Mouse (Mus musculus): Measurements from ENCODE around the gene Mgst3. TPM values are rescaled to one million over a fixed set of nuclear protein-coding genes. Genes with fewer than 3 reads are reported as not detected.

The Mgst3 gene
- total RNA-seq, 2 experiments from 2014 or later: 36.8 to 43.6 TPM

DNA sequence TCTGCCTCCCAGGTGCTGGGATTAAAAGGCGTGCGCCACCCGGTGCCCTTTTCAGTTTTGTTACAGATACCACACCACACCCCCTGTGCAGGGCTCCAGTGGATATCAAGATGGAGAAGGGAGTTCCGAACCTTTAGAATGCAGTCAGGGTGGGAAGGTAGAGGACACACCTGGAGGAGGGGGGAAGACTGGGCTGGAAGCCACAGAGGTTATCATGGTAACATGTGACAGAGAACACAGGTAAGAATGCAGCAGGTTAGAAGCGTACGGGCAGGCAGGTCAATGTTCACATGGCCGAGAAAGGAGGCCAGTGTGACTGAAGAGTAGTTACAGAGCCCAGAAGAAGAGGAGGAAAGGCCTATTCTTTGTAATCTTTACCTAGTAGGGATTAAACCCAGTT, 4.1 kb downstream of the Mgst3 start:
- ATAC-seq (replicated peaks; ENCODE audit: low FRiP score, low TSS enrichment, poor library complexity, severe bottlenecking): no peak

DNA sequence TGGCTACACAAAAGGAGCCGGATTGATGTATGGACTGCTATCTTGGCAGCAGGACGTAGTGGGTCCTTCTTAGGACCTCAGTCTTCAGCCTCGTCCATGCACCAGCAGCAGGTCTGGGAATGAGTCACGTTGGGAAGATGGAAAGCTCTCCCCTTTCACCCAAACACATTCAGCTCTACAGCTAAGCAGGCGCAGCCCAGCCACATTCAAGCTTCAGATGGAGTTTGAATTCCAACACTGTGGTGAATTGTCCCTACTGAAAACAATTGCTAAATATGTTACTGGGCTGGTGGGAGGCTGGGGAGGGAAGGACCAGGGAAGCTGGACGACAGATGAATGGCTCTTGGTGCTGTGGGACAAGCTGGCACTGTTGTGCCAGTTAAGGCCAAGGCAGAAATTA, 5.1 kb downstream of the Mgst3 start:
- ATAC-seq (replicated peaks; ENCODE audit: low FRiP score, low TSS enrichment, poor library complexity, severe bottlenecking): no peak

DNA sequence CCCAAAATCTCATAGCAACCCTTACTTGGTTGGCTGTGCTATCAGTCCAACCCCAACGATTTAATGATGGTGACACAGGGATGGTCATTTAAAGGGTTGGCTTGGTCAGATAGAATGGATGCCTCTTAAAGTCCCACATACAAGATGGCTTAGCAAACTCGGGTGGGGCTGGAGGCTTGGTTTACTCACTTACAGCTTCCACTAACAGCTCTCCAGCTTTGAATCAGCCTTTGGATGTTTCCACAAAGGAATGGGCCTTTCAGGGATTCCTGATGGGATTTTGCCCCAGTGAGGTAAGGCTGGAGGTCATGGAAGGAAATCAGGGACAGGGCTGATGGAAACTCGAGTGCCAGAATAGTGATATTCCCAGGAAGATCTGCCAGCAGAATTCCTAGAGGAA, 5.8 kb downstream of the Mgst3 start:
- no peak for ATAC-seq (replicated peaks; ENCODE audit: low FRiP score, low TSS enrichment, poor library complexity, severe bottlenecking)

DNA sequence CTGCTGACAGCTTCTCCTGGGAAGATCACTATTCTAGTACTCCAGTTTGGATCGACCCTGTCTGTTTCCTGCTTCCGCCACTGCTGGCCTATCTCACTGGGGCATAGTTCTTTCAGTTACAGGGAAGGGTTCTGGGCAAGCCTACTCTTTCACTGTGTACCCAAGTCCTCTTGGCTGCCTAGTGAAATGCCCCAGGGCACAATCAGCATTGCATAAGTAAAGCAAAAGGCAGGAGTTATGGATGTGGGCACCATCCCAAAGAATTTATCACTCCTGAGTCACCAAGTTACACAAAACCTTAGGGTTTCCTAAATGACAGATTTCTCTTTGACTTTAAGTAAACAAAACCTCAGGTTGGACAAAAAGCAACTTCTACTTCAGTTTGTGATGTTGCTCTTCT, 6.3 kb downstream of the Mgst3 start:
- no peak for ATAC-seq (replicated peaks; ENCODE audit: low FRiP score, low TSS enrichment, poor library complexity, severe bottlenecking)

DNA sequence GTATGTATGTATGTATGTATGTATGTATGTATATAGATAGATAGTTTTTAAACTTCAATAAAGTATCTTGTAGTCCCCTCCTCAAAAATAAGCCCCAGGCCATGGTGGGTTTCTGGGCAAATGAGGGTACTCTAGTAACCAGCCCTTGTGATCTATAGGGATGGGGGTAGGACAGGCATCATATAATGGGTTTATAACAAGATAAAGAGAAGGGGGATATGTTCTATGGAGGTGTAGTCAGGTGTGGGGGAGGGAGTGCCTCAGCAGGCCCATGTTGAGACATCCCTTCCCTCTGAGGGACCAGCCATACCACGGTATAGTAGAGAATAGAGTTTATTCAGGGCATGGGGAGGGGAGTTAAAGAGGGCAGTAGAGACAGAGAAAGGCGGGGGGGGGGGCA, 7.2 kb downstream of the Mgst3 start:
- no peak for ATAC-seq (replicated peaks; ENCODE audit: low FRiP score, low TSS enrichment, poor library complexity, severe bottlenecking)

DNA sequence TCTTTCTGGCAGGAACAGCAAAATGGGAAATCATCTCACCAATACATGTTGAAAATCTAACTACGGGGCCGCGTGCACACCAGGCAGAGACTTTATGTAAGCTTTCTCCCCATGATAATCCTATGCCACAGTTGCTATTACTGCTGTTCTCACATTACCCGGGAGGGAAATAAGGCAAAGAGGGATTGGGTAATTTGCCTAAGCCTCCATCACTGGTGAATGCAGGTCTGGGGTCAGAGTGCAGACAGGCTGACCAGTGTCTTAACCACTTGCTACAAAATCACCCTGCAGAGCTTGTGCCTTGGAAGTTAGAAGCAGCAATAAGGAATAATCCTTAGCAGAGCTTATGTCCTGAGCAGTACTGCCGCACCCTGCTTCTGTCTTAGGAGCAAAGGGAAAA, 8.0 kb downstream of the Mgst3 start:
- ATAC-seq (replicated peaks; ENCODE audit: low FRiP score, low TSS enrichment, poor library complexity, severe bottlenecking): no peak

DNA sequence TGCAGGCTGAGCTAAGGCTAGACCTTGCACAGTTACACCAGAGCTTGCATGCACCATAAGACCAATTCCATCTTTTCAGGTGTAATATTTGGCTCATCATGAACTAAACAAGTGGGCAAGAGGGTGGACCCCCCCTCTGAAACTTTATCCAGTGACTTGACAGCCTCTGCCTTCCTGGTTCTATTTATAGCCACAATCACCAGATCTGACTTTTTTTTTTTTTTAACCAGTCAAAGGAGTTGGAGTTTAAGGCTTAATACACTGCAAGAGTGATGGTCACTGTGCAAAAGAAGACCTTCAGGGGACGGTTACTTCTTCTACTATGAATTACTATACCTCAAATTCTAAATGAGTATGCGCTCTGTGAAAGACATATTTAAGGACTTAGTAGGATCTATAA, 8.4 kb downstream of the Mgst3 start:
- ATAC-seq (replicated peaks; ENCODE audit: low FRiP score, low TSS enrichment, poor library complexity, severe bottlenecking): no peak

DNA sequence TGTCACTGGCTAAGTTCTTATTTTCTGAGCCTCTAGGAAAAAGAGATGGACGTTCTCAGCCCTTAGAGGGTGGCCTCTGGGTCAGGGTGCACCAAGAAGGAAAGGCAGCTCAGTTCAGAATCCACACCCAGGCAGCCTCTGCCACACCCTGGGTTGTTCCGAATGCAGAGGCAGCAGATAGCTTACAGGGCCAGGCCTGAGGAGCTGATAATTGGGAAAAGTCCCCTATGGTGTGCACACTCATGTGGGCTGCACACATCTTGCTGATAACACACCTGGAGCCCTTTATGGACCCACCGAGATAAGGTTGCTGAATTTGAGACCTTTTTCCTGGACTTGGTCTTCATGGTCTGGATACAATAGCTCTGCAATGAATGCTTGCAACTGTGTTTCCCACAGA, 9.5 kb downstream of the Mgst3 start:
- peak; percentile 94 for ATAC-seq (replicated peaks; ENCODE audit: low FRiP score, low TSS enrichment, poor library complexity, severe bottlenecking)

DNA sequence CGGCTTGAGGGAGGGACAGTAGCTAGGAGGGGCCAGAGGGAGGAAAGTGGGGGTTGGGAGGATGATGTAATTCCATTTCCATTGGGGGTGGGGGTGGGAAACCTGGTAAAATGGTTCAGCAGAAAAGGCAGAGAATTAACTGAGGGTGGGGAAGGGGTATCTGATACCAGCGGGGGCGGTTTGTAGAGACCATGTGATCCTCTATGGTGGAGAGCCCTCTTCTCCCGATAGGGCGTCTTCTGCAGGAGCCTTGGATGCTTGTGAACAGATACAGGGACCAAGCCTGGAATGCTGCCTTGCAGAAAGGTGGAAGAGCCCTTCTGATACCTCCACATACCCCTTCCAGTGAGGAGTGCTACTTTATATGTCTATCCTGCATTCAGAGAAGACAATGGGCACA, 10.5 kb downstream of the Mgst3 start:
- no peak for ATAC-seq (replicated peaks; ENCODE audit: low FRiP score, low TSS enrichment, poor library complexity, severe bottlenecking)

DNA sequence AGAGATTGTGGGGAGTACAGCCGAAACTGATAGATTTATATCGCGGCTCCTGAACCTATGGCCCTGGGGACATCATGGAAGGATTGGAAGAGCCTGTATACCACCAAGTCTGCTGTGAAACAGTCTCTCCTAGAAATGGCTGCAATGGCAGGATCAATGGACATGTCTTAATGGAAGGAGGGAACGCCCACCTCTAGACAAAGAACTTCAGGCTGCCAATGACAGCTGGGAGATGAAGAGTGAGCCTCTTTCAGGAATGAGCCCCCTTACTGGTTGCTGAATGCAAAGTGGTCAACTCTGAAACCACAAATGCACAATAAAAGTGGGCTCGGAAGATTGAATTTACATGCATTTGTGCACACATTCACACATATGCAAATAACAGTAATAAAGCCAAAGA, 10.9 kb downstream of the Mgst3 start:
- ATAC-seq (replicated peaks; ENCODE audit: low FRiP score, low TSS enrichment, poor library complexity, severe bottlenecking): no peak

DNA sequence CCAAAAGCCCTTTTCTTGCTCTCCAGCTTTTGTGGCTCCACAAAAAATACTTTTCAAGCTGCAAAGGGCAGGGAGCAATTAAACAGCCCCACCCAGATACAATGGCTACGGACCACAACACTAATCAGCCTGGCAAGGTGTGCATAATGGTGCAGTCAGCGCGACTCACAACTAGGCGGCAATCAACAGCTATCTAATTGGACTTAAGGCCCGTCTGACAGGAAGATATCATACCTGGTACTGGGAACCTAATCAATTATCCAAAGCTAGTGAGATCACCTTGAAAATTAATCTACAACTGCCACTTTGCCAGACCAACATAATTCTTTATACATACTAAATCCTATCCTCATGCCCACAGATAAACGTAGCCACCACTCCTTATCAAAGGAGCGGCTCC, 11.3 kb downstream of the Mgst3 start:
- ATAC-seq (replicated peaks; ENCODE audit: low FRiP score, low TSS enrichment, poor library complexity, severe bottlenecking): 0 out of 2 replicates have a peak, but pooled peaks have one; percentile 20

DNA sequence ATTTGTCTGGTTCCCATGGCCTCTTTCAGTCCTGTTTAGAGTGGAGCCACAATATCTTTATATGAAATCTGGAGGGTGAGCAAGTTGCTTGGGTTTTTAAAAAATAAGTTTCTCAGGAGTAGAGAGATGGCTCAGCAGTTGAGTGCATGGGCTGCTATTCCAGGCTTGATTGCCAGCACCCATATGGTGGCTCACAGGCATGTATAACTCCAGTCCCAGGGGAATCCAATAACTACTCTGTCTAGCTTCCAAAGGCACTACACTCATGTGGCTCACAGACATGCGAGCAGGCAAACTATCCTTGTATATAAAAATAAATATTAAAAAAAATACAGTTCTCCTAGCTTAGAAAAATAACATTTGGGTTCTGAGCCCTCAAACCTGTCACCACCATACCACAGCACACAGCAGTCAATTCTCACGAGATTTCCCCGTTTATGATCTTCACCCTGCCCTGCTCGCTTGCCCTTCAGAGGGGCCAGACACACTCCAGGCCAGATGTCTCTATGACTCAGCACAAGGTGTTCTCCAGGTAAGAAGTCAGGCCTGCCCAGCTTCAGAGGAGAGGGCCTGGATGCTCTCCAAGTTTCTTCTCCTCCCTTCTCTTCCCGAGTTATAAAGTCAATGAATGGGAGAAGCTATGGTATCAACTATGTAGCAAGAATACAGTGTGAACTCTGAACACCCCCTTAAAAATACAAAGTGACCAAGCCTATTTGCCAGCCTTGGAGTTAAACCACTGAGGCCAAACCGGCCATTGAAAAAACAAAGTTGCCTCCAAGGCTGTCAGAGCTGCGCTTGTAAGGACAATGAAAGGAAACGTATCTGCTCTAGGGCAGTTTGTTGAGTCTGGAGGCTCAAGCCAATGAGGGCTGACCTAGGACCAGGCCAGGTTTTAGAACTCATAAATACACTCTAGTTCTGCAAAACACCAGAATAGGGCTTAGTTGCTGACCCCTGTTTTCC, 12.3 kb downstream of the Mgst3 start:
- ATAC-seq (replicated peaks; ENCODE audit: low FRiP score, low TSS enrichment, poor library complexity, severe bottlenecking): no peak

DNA sequence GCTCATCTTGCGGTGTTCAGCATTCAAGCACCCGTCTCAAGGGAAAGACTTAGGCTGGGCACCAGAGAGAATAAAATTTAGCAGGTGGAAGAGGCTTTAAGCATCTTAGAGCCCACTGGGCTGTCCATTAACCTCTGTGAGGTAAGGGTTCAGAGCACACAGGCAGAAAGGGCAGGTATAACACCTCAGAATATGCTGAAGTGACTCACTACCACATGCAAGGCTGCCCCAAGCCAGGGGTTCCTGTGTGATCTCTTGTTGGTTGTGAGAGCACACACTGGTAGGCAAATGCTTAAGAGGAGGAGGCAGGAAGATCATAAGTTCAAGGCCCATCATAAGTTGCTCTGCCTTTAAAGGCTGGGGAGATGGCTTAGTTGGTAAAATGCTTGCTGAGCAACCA, 13.4 kb downstream of the Mgst3 start:
- no peak for ATAC-seq (replicated peaks; ENCODE audit: low FRiP score, low TSS enrichment, poor library complexity, severe bottlenecking)

DNA sequence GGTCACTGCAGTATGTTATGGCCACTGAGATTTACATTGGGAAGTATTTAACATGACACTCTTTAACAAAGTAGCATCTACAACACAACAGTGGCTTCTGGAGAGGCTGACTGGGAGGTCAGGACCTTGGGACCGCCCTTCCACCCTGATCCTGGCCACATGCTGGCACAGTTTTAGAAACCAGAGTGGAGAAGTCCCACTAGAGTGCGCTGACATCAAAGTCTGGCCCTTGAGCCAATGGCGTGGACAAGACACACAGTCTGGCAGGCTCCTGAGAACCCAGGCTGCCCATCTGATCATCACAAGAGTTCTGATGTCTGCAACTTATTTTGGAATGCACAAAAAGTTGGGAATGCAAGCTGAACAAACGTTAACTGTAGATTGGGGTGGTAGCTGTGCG, 13.9 kb downstream of the Mgst3 start:
- no peak for ATAC-seq (replicated peaks; ENCODE audit: low FRiP score, low TSS enrichment, poor library complexity, severe bottlenecking)

DNA sequence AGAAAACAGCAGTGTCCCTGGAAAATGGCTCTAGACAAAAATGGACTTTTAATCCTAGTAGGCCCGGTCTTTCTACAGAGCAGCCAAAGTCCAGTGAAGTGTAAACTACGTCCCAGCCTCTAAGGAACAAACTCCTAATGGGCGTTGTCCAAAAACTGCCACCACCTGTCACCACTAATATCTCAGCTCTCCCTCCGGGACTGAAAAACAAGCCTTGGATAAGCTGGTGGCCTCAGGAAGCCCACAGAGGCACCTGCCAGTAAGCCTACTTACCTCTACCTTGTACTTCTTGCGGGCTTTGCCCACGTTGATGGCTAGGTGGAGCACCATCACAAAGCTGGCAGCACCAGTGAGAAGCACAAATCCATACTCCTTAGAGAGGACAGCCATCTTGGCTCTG, 15.6 kb downstream of the Mgst3 start:
- ATAC-seq (replicated peaks; ENCODE audit: low FRiP score, low TSS enrichment, poor library complexity, severe bottlenecking): no peak

DNA sequence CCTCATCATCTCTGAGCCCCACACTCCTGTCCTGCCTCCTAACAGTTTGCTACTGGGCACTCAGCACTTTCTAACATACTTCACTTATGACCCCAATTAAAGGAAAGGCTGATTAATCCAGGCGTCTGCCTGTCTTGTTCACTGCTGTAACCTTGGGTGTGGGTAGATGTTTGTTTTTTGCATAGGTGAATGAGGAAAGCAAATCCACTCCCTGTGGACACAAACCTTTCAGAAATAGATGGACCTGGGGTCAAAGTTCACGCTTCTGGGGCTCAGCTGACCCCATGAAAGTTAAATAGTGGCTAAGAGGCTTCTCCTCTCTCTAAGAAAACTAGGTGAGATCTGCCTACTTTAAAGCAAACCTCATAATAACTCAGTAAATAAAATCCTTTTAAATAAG, 18.7 kb downstream of the Mgst3 start:
- no peak for ATAC-seq (replicated peaks; ENCODE audit: low FRiP score, low TSS enrichment, poor library complexity, severe bottlenecking)

DNA sequence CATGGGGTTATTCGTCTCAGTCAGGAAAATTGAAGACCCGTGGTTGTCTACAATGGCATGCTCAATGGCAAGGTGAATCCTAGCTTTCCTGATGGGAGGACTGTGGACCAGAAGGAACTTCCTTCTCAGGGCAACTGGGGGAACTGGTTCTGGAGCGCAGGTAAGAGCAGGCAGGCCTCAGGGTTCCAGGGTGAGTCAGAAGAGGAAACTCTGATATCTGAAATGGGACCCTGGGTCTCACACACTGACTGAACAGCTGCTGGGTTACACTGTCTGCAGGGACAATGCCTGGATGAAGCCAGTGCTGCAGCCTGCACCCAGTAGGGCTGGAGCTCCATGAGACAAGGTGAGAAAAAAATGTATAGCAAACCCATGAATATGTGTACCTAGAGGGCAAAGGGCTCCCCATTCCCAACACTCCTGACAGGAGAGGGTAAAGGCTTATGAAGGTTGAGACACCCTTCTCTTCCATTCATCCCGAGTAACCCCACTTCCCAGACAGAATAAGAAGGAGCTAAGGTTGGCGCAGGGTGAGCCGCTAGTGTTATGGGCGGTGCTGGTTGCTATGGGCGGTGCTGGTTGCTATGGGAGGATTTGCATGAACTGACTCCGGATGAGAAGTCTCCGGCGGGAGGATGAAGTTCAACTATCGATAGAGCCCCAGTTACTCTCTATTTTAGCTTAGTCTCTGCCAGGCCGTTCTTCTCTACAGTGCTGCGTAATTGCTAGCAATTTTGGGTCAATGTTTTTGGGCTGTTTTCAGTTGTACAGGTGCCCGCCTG, 19.4 kb downstream of the Mgst3 start:
- ATAC-seq (replicated peaks; ENCODE audit: low FRiP score, low TSS enrichment, poor library complexity, severe bottlenecking): peak; percentile 71

DNA sequence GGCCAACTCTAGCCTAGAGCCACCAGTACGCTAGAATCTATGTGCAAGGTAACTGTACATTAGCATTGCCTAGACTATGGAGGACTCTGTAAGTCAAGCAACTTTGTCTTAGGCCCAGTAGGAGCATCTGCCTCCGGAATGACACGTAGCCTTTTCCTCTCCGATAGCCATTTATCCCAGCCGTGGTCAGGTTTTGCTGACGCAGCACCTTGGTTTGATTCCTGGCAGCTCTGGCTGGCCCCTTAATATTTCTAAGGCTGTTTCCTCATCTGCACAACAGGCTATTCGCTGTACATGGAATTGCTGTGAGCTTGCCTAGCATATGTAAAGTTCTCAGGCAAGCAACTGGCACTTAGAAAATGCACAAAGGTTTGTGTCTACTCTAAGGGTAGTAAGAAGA, 20.9 kb downstream of the Mgst3 start:
- no peak for ATAC-seq (replicated peaks; ENCODE audit: low FRiP score, low TSS enrichment, poor library complexity, severe bottlenecking)

DNA sequence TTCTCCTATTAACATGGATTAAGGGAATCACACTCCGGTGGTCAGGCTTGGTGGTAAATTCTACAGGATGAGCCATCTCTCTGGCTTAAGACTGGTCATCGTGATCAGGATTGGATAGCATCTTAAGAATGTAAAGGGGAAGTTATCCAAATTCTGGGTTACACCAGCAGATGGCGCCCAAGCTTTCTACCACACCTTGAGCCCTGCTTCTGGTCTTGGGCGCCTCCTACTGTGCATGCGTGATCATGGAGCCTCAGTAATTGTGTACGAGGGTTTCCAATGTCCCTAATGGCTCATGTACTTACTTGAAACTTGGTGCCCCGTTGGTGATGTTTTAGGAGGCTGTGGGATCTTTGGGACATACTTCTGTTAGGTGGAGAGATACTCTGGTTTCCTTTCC, 23.7 kb downstream of the Mgst3 start:
- peak; percentile 71 for ATAC-seq (replicated peaks; ENCODE audit: low FRiP score, low TSS enrichment, poor library complexity, severe bottlenecking)

DNA sequence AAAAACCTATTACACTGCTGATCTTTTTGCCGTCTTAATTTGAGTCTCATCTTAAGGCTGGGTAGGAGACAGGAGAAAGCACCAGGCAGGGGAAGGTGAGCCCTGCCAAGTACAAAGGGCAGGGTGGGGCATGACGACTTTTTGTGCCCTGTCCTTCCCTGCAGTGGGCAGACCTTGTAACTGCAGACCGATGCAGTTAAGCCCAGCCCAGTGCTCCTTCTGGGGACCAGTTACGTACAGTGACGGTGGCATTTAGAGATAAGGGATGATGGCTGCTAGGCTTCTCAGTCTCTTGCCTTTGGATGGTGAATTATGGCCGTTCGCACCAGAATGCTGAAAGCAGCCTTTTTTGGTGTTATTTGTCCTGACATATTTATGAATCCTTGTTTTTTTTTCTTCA, 25.1 kb downstream of the Mgst3 start:
- ATAC-seq (replicated peaks; ENCODE audit: low FRiP score, low TSS enrichment, poor library complexity, severe bottlenecking): peak; percentile 90

DNA sequence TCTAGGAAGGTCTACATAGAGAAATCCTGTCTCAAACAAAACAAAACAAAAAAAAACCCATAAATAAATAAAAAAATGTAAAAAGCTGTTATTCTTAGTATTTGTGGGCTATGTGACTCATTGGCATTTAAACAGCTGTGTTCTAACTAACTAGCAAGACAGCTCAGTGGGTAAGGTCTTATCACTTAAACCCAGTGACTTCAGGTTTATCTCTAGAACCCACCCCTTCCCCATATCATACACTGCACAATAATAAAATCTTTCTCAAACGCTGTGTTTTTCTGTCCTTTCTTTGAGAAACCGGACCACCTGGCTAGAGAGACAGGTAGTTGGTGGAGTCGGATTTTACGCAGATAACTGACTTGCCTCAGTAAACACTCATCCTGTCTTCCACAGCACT, 25.6 kb downstream of the Mgst3 start:
- ATAC-seq (replicated peaks; ENCODE audit: low FRiP score, low TSS enrichment, poor library complexity, severe bottlenecking): peak; percentile 66
